Mouse (Mus musculus): Measurements from ENCODE around the gene Tsen54.

The Tsen54 gene

GRCm38 (mm10) chr11:115872437-115872836 is 57.9 kb downstream of the Tsen54 start:
- no peak for DNase-seq

Measured in kidney, adult 11 months (tissue).